Mouse (Mus musculus) frontal cortex, postnatal 25 days (tissue): ENCODE results near the gene Zranb2.

ENCODE experiments used
- DNase-seq, 2 experiments: peaks; one replicate each; pipeline ENCODE4 v3.0.0; 2022; ENCODE audit warnings: low spot score in 2 of 2

The Zranb2 gene

GRCm38 (mm10) chr3:157578469-157579170 is 44.7 kb downstream of the Zranb2 start:
- no peak for DNase-seq

GRCm38 (mm10) chr3:157579376-157579775 is 45.4 kb downstream of the Zranb2 start:
- DNase-seq: no peak

- no peak for DNase-seq
Observed at GRCm38 (mm10) chr3:157580299-157580698, 46.3 kb downstream of the Zranb2 start.

- DNase-seq: no peak
Observed at GRCm38 (mm10) chr3:157581755-157582154, 47.8 kb downstream of the Zranb2 start.

GRCm38 (mm10) chr3:157582626-157583405 is 48.9 kb downstream of the Zranb2 start:
- DNase-seq: no peak

GRCm38 (mm10) chr3:157597837-157598379 is 63.9 kb downstream of the Zranb2 start:
- DNase-seq: no peak
